Mouse (Mus musculus) liver, embryonic 14.5 days (tissue): Measurements from ENCODE around the gene Tmem265. TPM values are rescaled to one million over a fixed set of nuclear protein-coding genes. Genes with fewer than 3 reads are reported as not detected.

ENCODE experiments used
- ATAC-seq: fragments of 200-750 bp; cut with Nextera tagmentation; 2 replicates; pipeline ENCODE4 v1.8.0; 2017; ENCODE audit warnings: moderate number of reproducible peaks, mild to moderate bottlenecking, moderate library complexity; ENCODE audit not compliant: insufficient read depth
- DNase-seq, 3 experiments: peaks; one replicate each; pipeline ENCODE4 v3.0.0-alpha.2; 2012 to 2013; ENCODE audit warnings: low read depth in 3 of 3, low spot score in 3 of 3
- H3K27ac ChIP-seq: fragments of 300-500 bp; sonication (generic); 2 replicates; pipeline ENCODE4 v1.5.1; 2014; ENCODE audit warnings: moderate library complexity, mild to moderate bottlenecking, control low read depth, inconsistent platforms
- H3K27me3 ChIP-seq: fragments of 300-500 bp; sonication (generic); 2 replicates; pipeline ENCODE4 v1.6.1; 2014; ENCODE audit warnings: mild to moderate bottlenecking, low read length, moderate library complexity; ENCODE audit not compliant: control insufficient read depth, insufficient read depth
- H3K36me3 ChIP-seq: fragments of 300-500 bp; sonication (generic); replicated peaks from 2 replicates; pipeline ENCODE4 v1.6.1; 2014; ENCODE audit warnings: low read depth; ENCODE audit not compliant: control insufficient read depth, insufficient read depth
- H3K4me1 ChIP-seq, 2 experiments: fragments of 200-500 bp in 1 of 2; fragments of 300-500 bp in 1 of 2; sonication (generic) in 1 of 2; replicated peaks; 2 replicates each; pipeline ENCODE4 v1.6.1; 2012 to 2014; ENCODE audit warnings: antibody characterized with exemption in 1 of 2, inconsistent platforms in 1 of 2, low read length in 1 of 2; ENCODE audit not compliant: control insufficient read depth in 2 of 2, insufficient read depth in 2 of 2
- H3K4me2 ChIP-seq: fragments of 300-500 bp; sonication (generic); 2 replicates; pipeline ENCODE4 v1.6.1; 2014; ENCODE audit warnings: low read depth, mild to moderate bottlenecking, control low read depth, moderate library complexity
- H3K4me3 ChIP-seq, 2 experiments: fragments of 200-500 bp in 1 of 2; fragments of 300-500 bp in 1 of 2; sonication (generic) in 1 of 2; 2 replicates each; pipeline ENCODE4 v1.5.1; 2012 to 2014; ENCODE audit warnings: low read depth in 2 of 2, low read length in 2 of 2, mild to moderate bottlenecking in 2 of 2, control low read depth in 1 of 2, inconsistent platforms in 1 of 2, moderate library complexity in 1 of 2; ENCODE audit not compliant: insufficient read depth in 1 of 2
- H3K9ac ChIP-seq: fragments of 300-500 bp; sonication (generic); replicated peaks from 2 replicates; pipeline ENCODE4 v1.6.1; 2014; ENCODE audit warnings: mild to moderate bottlenecking, control low read depth, moderate library complexity
- H3K9me3 ChIP-seq: fragments of 300-500 bp; sonication (generic); 2 replicates; pipeline ENCODE4 v1.6.1; 2016; ENCODE audit warnings: low read length, mixed read lengths; ENCODE audit not compliant: control insufficient read depth
- CTCF ChIP-seq: IDR thresholded peaks from 2 replicates; pipeline ENCODE4 v1.5.1; 2016; ENCODE audit warnings: antibody characterized with exemption, low read depth, control low read depth
- EP300 ChIP-seq: IDR thresholded peaks from 2 replicates; pipeline ENCODE4 v1.6.1; 2016; ENCODE audit warnings: antibody characterized with exemption, low read depth
- WGBS: fragments of 180-500 bp; shearing (Covaris S2); extraction: QIAGEN DNeasy Blood & Tissue Kit; methylation state at CpG from one replicate; pipeline ENCODE4 v1.1.7; 2014; ENCODE audit not compliant: insufficient replicate concordance; 5-methylcytosine and 5-hydroxymethylcytosine counted together
- polyA plus RNA-seq, 2 experiments: library from polyadenylated mRNA; depleted of rRNA in 1 of 2; stranded (reverse) in 1 of 2; unstranded in 1 of 2; fragments of >200 nt; fragmentation: Nextera tagmentation in 1 of 2; extraction: Ambion mirVana in 1 of 2; gene quantifications; 2 replicates each; pipeline versions ENCODE4 v1.2.1 to v1.2.3; 2012 to 2014

Tmem265 gene
- polyA plus RNA-seq, 2 experiments, result 1.0 to 1.7 TPM

DNA sequence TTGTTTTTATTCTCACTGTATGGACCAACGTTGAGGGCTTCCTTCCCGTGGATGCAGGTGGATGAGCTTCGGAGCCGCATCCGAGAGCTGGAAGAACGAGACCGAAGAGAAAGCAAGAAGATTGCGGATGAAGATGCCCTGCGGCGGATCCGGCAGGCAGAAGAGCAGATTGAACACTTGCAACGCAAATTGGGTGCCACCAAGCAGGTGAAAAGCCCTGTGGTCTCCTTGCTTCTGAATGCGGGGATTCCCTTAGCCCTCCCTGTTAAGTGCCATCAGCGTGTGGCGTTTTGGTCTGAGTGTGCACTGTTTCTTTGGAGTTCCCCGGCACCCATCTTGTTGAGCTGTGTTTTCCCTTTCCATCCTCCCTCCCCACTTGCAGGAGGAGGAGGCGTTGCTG lies 35.6 kb downstream of the Tmem265 start:
- Histone ChIP-seq H3K4me1 (no peaks in the 10 kb centered on the region), H3K4me2 (no peak overlapping the region), H3K27ac (no peak overlapping the region), H3K9me3 (no peaks in the 10 kb centered on the region), H3K36me3 (peaks cover 82% of the 10 kb centered on the region), H3K9ac (no peak overlapping the region), H3K4me3 (no peak overlapping the region), H3K27me3 (no peaks in the 10 kb centered on the region)
- DNase-seq (no peak), ATAC-seq (no peak)
- no peak for TF ChIP-seq EP300
- TF ChIP-seq CTCF, result no peak
- WGBS, result 91% methylated on average over 17 of the region's 17 CpGs

DNA sequence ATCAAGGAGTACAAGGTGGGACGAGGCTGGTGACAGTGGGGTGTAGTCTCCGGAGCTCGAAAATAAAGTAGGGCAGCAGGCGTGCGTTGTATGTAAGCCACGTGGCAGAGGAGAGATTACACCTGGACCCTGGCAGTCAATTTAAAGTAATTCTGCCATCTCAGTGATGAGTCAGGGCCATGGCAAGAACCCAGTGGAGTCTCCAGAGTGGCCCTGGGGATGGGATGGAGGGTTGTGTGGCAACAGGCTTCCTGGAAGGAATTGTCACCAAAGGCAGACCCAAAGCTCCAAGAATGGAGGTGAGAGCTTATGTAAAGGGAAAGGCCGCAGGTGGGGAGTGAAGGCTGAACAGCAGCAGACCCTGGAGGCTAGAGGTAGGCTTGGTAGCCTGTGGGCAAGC lies 39.4 kb downstream of the Tmem265 start:
- H3K9me3 ChIP-seq, result no peaks in the 10 kb centered on the region

DNA sequence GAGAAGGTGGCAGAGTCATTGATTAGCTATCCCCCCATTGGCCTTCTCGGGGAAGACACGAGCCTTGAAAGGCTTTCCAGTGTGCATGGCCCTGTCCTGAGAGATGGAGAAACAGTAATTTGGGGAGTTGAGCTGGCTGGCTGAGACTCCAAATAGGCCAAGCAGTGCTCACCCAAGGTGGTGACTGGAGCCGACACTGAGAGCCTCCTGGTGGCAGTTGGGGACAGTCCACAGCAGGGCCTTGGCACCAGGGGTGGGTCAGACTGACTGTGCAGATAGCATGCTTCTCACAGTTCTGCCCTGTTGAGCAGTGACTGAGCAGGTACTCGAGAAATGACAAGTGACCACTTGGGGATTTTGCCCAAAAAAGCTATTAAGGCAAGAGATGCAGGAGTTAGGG lies 40.5 kb downstream of the Tmem265 start:
- DNase-seq, result no peak
- H3K9me3 ChIP-seq, result no peaks in the 10 kb centered on the region
- H3K4me1 ChIP-seq, result no peaks in the 10 kb centered on the region
- no peaks in the 10 kb centered on the region for H3K27me3 ChIP-seq
- no peak overlapping the region for H3K4me2 ChIP-seq
- WGBS, result 80% methylated on average over 4 of the region's 4 CpGs
- ATAC-seq, result no peak
- peaks cover 44% of the 10 kb centered on the region for H3K36me3 ChIP-seq
- TF ChIP-seq EP300, result no peak
- peak; percentile 38; the same call in 1 of the 2 replicates for TF ChIP-seq CTCF
- no peak overlapping the region for H3K4me3 ChIP-seq
- H3K27ac ChIP-seq, result no peak overlapping the region
- no peak overlapping the region for H3K9ac ChIP-seq

More for the DNA sequence above, 39.4 kb downstream of the Tmem265 start:
- Histone ChIP-seq H3K27me3 (no peaks in the 10 kb centered on the region), H3K4me3 (no peak overlapping the region), H3K4me1 (no peaks in the 10 kb centered on the region), H3K27ac (no peak overlapping the region), H3K9ac (no peak overlapping the region), H3K4me2 (no peak overlapping the region), H3K36me3 (peaks cover 55% of the 10 kb centered on the region)
- DNase-seq, result no peak
- 83% methylated on average over 7 of the region's 7 CpGs for WGBS
- no peak for ATAC-seq
- no peak for TF ChIP-seq CTCF
- TF ChIP-seq EP300, result no peak

DNA sequence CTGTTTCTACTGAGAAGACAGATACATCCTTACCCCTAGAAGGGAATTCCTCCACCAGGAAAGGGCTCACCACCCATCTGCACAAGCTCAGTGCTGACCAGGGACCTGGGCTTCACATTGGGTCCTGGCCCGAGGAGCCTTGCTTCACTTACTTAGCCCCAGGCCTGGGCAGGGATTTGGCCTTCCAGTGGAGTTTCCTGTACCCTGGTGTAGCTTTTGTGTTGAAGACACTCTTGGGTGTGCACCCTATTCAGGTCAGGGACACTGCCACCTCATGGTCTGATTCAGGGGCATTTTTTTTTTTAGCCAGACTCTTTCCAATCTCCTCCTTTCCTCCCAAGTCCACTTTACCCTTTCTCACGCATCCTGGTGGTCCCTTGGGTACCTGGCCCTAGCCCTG lies 41.7 kb downstream of the Tmem265 start:
- H3K27ac ChIP-seq, result no peak overlapping the region
- WGBS, result 83% methylated on average over 2 of the region's 2 CpGs

GRCm38 (mm10) chr7:127604256-127604655 lies 43.1 kb downstream of the Tmem265 start:
- ATAC-seq, result peak; percentile 22; the same call in 1 of the 2 replicates
- TF ChIP-seq EP300, result no peak
- TF ChIP-seq CTCF, result no peak
- H3K9me3 ChIP-seq, result no peaks in the 10 kb centered on the region
- no peak overlapping the region for H3K4me3 ChIP-seq
- H3K4me1 ChIP-seq, result no peaks in the 10 kb centered on the region
- no peaks in the 10 kb centered on the region for H3K27me3 ChIP-seq
- no peak overlapping the region for H3K9ac ChIP-seq
- peaks cover 22% of the 10 kb centered on the region for H3K36me3 ChIP-seq
- 78% methylated on average over 10 of the region's 10 CpGs for WGBS
- no peak overlapping the region for H3K4me2 ChIP-seq
- no peak for DNase-seq
- no peak overlapping the region for H3K27ac ChIP-seq

More for the DNA sequence above, 41.7 kb downstream of the Tmem265 start:
- ATAC-seq (no peak), DNase-seq (no peak)
- Histone ChIP-seq H3K4me1 (no peaks in the 10 kb centered on the region), H3K9ac (no peak overlapping the region), H3K4me3 (no peak overlapping the region), H3K27me3 (no peaks in the 10 kb centered on the region), H3K9me3 (no peaks in the 10 kb centered on the region), H3K4me2 (no peak overlapping the region), H3K36me3 (peaks cover 33% of the 10 kb centered on the region)
- no peak for TF ChIP-seq CTCF
